Mouse (Mus musculus): Measurements from ENCODE around the gene Tmem150a. TPM values are rescaled to one million over a fixed set of nuclear protein-coding genes. Genes with fewer than 3 reads are reported as not detected.

Gene Tmem150a
- polyA plus RNA-seq, 1 experiment from 2014 or later: 39.5 TPM

- H3K4me1 ChIP-seq (replicated peaks; ENCODE audit: control insufficient read depth, insufficient read depth, low read length): peaks cover 49% of the 10 kb centered on the region
- ATAC-seq (replicated peaks; ENCODE audit: low FRiP score) (peak; percentile 67), DNase-seq (ENCODE audit: low spot score) (no peak)
- 60% methylated on average over 5 of the region's 5 CpGs for WGBS
- no peak overlapping the region for H3K27ac ChIP-seq (ENCODE audit: low read depth, low read length)
- no peak overlapping the region for H3K4me3 ChIP-seq (ENCODE audit: low read depth, low read length)
- H3K27me3 ChIP-seq (replicated peaks; ENCODE audit: control insufficient read depth, insufficient read depth, low read length): 0 out of 2 replicates have a peak, but pooled peaks cover 14% of the 10 kb centered on the region
- no peaks in the 10 kb centered on the region for H3K9me3 ChIP-seq (ENCODE audit: control insufficient read depth, low read length)
- H3K4me2 ChIP-seq: no peak overlapping the region
- H3K36me3 ChIP-seq (ENCODE audit: control insufficient read depth, insufficient read depth, low read length): peaks cover 13% of the 10 kb centered on the region
- H3K9ac ChIP-seq (ENCODE audit: low read depth, low read length): no peak overlapping the region
Observed at GRCm38 (mm10) chr6:72357164-72358079, 2.2 kb downstream of the Tmem150a start.

GRCm38 (mm10) chr6:72358086-72358764 is 3.0 kb downstream of the Tmem150a start:
- no peak overlapping the region for H3K27ac ChIP-seq (ENCODE audit: low read depth, low read length)

GRCm38 (mm10) chr6:72359343-72359742 is 4.1 kb downstream of the Tmem150a start:
- Histone ChIP-seq H3K9me3 (ENCODE audit: control insufficient read depth, low read length) (no peaks in the 10 kb centered on the region), H3K36me3 (ENCODE audit: control insufficient read depth, insufficient read depth, low read length) (peaks cover 13% of the 10 kb centered on the region), H3K4me1 (replicated peaks; ENCODE audit: control insufficient read depth, insufficient read depth, low read length) (peaks cover 46% of the 10 kb centered on the region), H3K27me3 (replicated peaks; ENCODE audit: control insufficient read depth, insufficient read depth, low read length) (0 out of 2 replicates have a peak, but pooled peaks cover 12% of the 10 kb centered on the region), H3K9ac (ENCODE audit: low read depth, low read length) (no peak overlapping the region), H3K27ac (ENCODE audit: low read depth, low read length) (no peak overlapping the region), H3K4me2 (no peak overlapping the region), H3K4me3 (ENCODE audit: low read depth, low read length) (no peak overlapping the region)
- ATAC-seq (replicated peaks; ENCODE audit: low FRiP score) (no peak), DNase-seq (ENCODE audit: low spot score) (no peak)
- 74% methylated on average over 2 of the region's 2 CpGs for WGBS

More at GRCm38 (mm10) chr6:72358086-72358764, 3.0 kb downstream of the Tmem150a start:
- H3K4me1 ChIP-seq (replicated peaks; ENCODE audit: control insufficient read depth, insufficient read depth, low read length): peaks cover 51% of the 10 kb centered on the region
- peaks cover 13% of the 10 kb centered on the region for H3K36me3 ChIP-seq (ENCODE audit: control insufficient read depth, insufficient read depth, low read length)
- no peak overlapping the region for H3K4me3 ChIP-seq (ENCODE audit: low read depth, low read length)
- WGBS: 87% methylated on average over 10 of the region's 10 CpGs
- no peaks in the 10 kb centered on the region for H3K9me3 ChIP-seq (ENCODE audit: control insufficient read depth, low read length)
- no peak overlapping the region for H3K9ac ChIP-seq (ENCODE audit: low read depth, low read length)
- no peak overlapping the region for H3K4me2 ChIP-seq
- ATAC-seq (replicated peaks; ENCODE audit: low FRiP score) (no peak), DNase-seq (ENCODE audit: low spot score) (no peak)
- 0 out of 2 replicates have a peak, but pooled peaks cover 14% of the 10 kb centered on the region for H3K27me3 ChIP-seq (replicated peaks; ENCODE audit: control insufficient read depth, insufficient read depth, low read length)

- no peak overlapping the region for H3K9ac ChIP-seq (ENCODE audit: low read depth, low read length)
- peaks cover 39% of the 10 kb centered on the region for H3K4me1 ChIP-seq (replicated peaks; ENCODE audit: control insufficient read depth, insufficient read depth, low read length)
- H3K27ac ChIP-seq (ENCODE audit: low read depth, low read length): no peak overlapping the region; the same call in 1 of the 2 replicates
- H3K9me3 ChIP-seq (ENCODE audit: control insufficient read depth, low read length): no peaks in the 10 kb centered on the region
- peaks cover 13% of the 10 kb centered on the region for H3K36me3 ChIP-seq (ENCODE audit: control insufficient read depth, insufficient read depth, low read length)
- H3K27me3 ChIP-seq (replicated peaks; ENCODE audit: control insufficient read depth, insufficient read depth, low read length): 0 out of 2 replicates have a peak, but pooled peaks cover 5% of the 10 kb centered on the region
- no peak overlapping the region for H3K4me2 ChIP-seq
- no peak for DNase-seq (ENCODE audit: low spot score)
- 82% methylated on average over 11 of the region's 11 CpGs for WGBS
- H3K4me3 ChIP-seq (ENCODE audit: low read depth, low read length): no peak overlapping the region
- no peak for ATAC-seq (replicated peaks; ENCODE audit: low FRiP score)
Observed at GRCm38 (mm10) chr6:72359891-72360598, 4.8 kb downstream of the Tmem150a start.

- no peak overlapping the region for H3K9ac ChIP-seq (ENCODE audit: low read depth, low read length)
Observed at GRCm38 (mm10) chr6:72360599-72360935, 5.3 kb downstream of the Tmem150a start.

GRCm38 (mm10) chr6:72361121-72361551 is 5.9 kb downstream of the Tmem150a start:
- no peaks in the 10 kb centered on the region for H3K9me3 ChIP-seq (ENCODE audit: control insufficient read depth, low read length)
- peak overlapping the region; percentile 8; the same call in 1 of the 2 replicates for H3K27ac ChIP-seq (ENCODE audit: low read depth, low read length)
- WGBS: 39% methylated on average over 5 of the region's 5 CpGs
- H3K27me3 ChIP-seq (replicated peaks; ENCODE audit: control insufficient read depth, insufficient read depth, low read length): no peaks in the 10 kb centered on the region
- H3K4me2 ChIP-seq: peak overlapping the region; percentile 77
- no peak for ATAC-seq (replicated peaks; ENCODE audit: low FRiP score)
- DNase-seq (ENCODE audit: low spot score): no peak
- peaks cover 37% of the 10 kb centered on the region for H3K4me1 ChIP-seq (replicated peaks; ENCODE audit: control insufficient read depth, insufficient read depth, low read length)
- H3K4me3 ChIP-seq (ENCODE audit: low read depth, low read length): peak overlapping the region; percentile 64
- peak overlapping the region; percentile 63 for H3K9ac ChIP-seq (ENCODE audit: low read depth, low read length)
- peaks cover 13% of the 10 kb centered on the region for H3K36me3 ChIP-seq (ENCODE audit: control insufficient read depth, insufficient read depth, low read length)

More at GRCm38 (mm10) chr6:72360599-72360935, 5.3 kb downstream of the Tmem150a start:
- Histone ChIP-seq H3K4me2 (peak overlapping the region; percentile 77), H3K4me3 (ENCODE audit: low read depth, low read length) (no peak overlapping the region), H3K9me3 (ENCODE audit: control insufficient read depth, low read length) (no peaks in the 10 kb centered on the region), H3K4me1 (replicated peaks; ENCODE audit: control insufficient read depth, insufficient read depth, low read length) (peaks cover 37% of the 10 kb centered on the region), H3K36me3 (ENCODE audit: control insufficient read depth, insufficient read depth, low read length) (peaks cover 13% of the 10 kb centered on the region), H3K27me3 (replicated peaks; ENCODE audit: control insufficient read depth, insufficient read depth, low read length) (0 out of 2 replicates have a peak, but pooled peaks cover under 1% of the 10 kb centered on the region), H3K27ac (ENCODE audit: low read depth, low read length) (no peak overlapping the region; the same call in 1 of the 2 replicates)
- ATAC-seq (replicated peaks; ENCODE audit: low FRiP score) (no peak), DNase-seq (ENCODE audit: low spot score) (no peak)
- 87% methylated on average over 7 of the region's 7 CpGs for WGBS

- ATAC-seq (replicated peaks; ENCODE audit: low FRiP score) (peak; percentile 94), DNase-seq (ENCODE audit: low spot score) (peak; percentile 84)
- peaks cover 33% of the 10 kb centered on the region for H3K4me1 ChIP-seq (replicated peaks; ENCODE audit: control insufficient read depth, insufficient read depth, low read length)
- H3K4me3 ChIP-seq (ENCODE audit: low read depth, low read length): peak overlapping the region; percentile 64
- H3K36me3 ChIP-seq (ENCODE audit: control insufficient read depth, insufficient read depth, low read length): peaks cover 13% of the 10 kb centered on the region
- peak overlapping the region; percentile 77 for H3K4me2 ChIP-seq
- H3K27ac ChIP-seq (ENCODE audit: low read depth, low read length): peak overlapping the region; percentile 67
- H3K9me3 ChIP-seq (ENCODE audit: control insufficient read depth, low read length): no peaks in the 10 kb centered on the region
- H3K9ac ChIP-seq (ENCODE audit: low read depth, low read length): peak overlapping the region; percentile 63
- no peaks in the 10 kb centered on the region for H3K27me3 ChIP-seq (replicated peaks; ENCODE audit: control insufficient read depth, insufficient read depth, low read length)
- under 1% methylated on average over 42 of the region's 42 CpGs for WGBS
Observed at GRCm38 (mm10) chr6:72362132-72363028, 7.1 kb downstream of the Tmem150a start.
